Mouse (Mus musculus) kidney, adult 2 months (tissue): Measurements from ENCODE around the gene Slc25a25.

Experiments used
- CTCF ChIP-seq: fragments of 200-500 bp; conservative IDR thresholded peaks from 2 replicates; pipeline ENCODE4 v1.5.1; 2011; ENCODE audit warnings: low read depth, mild to moderate bottlenecking, control low read depth, low read length, moderate library complexity, mixed read lengths; ENCODE audit not compliant: insufficient read depth, insufficient read length
- POLR2A ChIP-seq: fragments of 200-500 bp; IDR thresholded peaks from one replicate; pipeline ENCODE4 v1.6.1; 2011; ENCODE audit warnings: low read depth, low read length, control low read depth

GRCm38 (mm10) chr2:32482351-32482750 is 31.1 kb upstream of the Slc25a25 start:
- TF ChIP-seq POLR2A (no peak), CTCF (no peak)
